Mouse (Mus musculus) cortical plate, adult 2 months (tissue): ENCODE results near the gene Tmem150a.
A peak's percentile ranks its signal among the peaks of the same experiment; 100 is the strongest.

Source experiments
- CTCF ChIP-seq: fragments of 200-500 bp; IDR thresholded peaks from 2 replicates; pipeline ENCODE4 v1.5.1; 2011; ENCODE audit warnings: mild to moderate bottlenecking, control low read depth, low read length; ENCODE audit not compliant: insufficient read depth; ENCODE audit errors: extremely low read depth
- POLR2A ChIP-seq: fragments of 200-500 bp; IDR thresholded peaks from 2 replicates; pipeline ENCODE4 v1.6.1; 2011; ENCODE audit warnings: mild to moderate bottlenecking, low read length, control low read depth; ENCODE audit not compliant: insufficient read depth; ENCODE audit errors: extremely low read depth

DNA sequence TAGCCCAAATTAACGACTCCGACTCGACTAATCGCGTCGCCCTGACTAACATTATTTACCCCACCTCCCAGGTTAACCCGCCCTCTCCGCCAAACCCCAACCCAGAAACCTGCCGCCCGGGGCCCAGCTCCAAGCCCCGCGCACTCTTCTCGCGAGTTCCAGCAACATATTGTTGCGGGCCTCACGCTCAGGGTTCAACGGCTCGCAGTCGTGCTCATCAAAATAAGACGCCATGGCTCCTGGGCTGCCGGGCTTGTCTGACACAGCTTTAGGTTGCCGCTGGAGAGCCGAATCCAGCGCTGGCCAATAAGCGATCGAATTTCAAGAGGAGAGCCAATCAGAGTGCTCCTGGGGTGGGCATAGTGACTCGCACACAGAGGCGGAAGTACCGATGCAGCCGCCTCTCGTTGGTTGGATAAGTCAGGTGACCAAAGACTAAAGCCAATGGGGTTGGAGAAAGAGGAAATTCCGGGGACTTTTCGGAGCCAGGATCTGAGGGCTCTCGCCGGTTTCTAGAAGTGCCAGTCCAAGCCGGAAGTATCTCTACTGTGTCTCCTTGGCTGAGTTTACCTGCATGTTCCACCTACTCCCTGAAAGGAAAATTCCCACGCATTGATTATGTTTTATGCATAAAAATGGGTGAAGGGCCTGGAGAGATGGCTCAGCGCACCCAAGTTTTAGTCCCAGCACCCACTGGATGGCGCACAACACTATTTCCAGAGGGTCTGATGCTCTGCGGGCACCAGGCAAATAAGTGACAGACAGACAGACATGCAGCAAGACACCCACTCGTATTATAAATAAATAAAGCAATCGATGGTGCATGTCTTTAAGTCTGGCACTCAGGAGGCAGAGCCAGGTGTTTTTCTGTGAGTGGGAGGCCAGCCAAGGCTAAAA is 7.1 kb downstream of the Tmem150a start:
- TF ChIP-seq CTCF (peak; percentile 38), POLR2A (peak; percentile 88)
